Mouse (Mus musculus): ENCODE measurements around the gene Tcte1.

The Tcte1 gene

GRCm38 (mm10) chr17:45547461-45548190 lies 24.4 kb downstream of the Tcte1 start:
- no peak for DNase-seq (ENCODE audit: low spot score)

GRCm38 (mm10) chr17:45548541-45549512 lies 25.6 kb downstream of the Tcte1 start:
- DNase-seq (ENCODE audit: low spot score): no peak

GRCm38 (mm10) chr17:45549617-45550181 lies 26.5 kb downstream of the Tcte1 start, which contains the start of gene Tmem151b:
TSS of gene Tmem151b (minus strand) at chr17:45549677.
- DNase-seq (ENCODE audit: low spot score): no peak

- DNase-seq (ENCODE audit: low spot score): no peak
Measured at GRCm38 (mm10) chr17:45550253-45550652, 27.0 kb downstream of the Tcte1 start.

- no peak for DNase-seq (ENCODE audit: low spot score)
Measured at GRCm38 (mm10) chr17:45551249-45551796, 28.1 kb downstream of the Tcte1 start.

- DNase-seq (ENCODE audit: low spot score): peak; percentile 71
Measured at GRCm38 (mm10) chr17:45551816-45552451, 28.7 kb downstream of the Tcte1 start.

- no peak for DNase-seq (ENCODE audit: low spot score)
Measured at GRCm38 (mm10) chr17:45553065-45553464, 29.8 kb downstream of the Tcte1 start.

GRCm38 (mm10) chr17:45554420-45554819 lies 31.2 kb downstream of the Tcte1 start:
- no peak for DNase-seq (ENCODE audit: low spot score)

- DNase-seq (ENCODE audit: low spot score): peak; percentile 82
Measured at GRCm38 (mm10) chr17:45555452-45556106, 32.3 kb downstream of the Tcte1 start, which contains the start of gene Nfkbie. TSS of gene Nfkbie (plus strand) at chr17:45555703.

- DNase-seq (ENCODE audit: low spot score): no peak
Measured at GRCm38 (mm10) chr17:45556107-45556489, 32.9 kb downstream of the Tcte1 start.

- DNase-seq (ENCODE audit: low spot score): no peak
Measured at GRCm38 (mm10) chr17:45556514-45557245, 33.4 kb downstream of the Tcte1 start.

- DNase-seq (ENCODE audit: low spot score): no peak
Measured at GRCm38 (mm10) chr17:45557246-45557824, 34.1 kb downstream of the Tcte1 start.

- no peak for DNase-seq (ENCODE audit: low spot score)
Measured at GRCm38 (mm10) chr17:45557998-45558862, 35.0 kb downstream of the Tcte1 start.

- no peak for DNase-seq (ENCODE audit: low spot score)
Measured at GRCm38 (mm10) chr17:45559732-45560525, 36.7 kb downstream of the Tcte1 start.

GRCm38 (mm10) chr17:45563216-45563615 lies 40.0 kb downstream of the Tcte1 start:
- no peak for DNase-seq (ENCODE audit: low spot score)

- peak; percentile 81 for DNase-seq (ENCODE audit: low spot score)
Measured at GRCm38 (mm10) chr17:45563655-45564530, 40.7 kb downstream of the Tcte1 start, which contains the start of gene Slc35b2. TSS of gene Slc35b2 (plus strand) at chr17:45563874.

GRCm38 (mm10) chr17:45564531-45565084 lies 41.4 kb downstream of the Tcte1 start:
- no peak for DNase-seq (ENCODE audit: low spot score)
